Mouse (Mus musculus): ENCODE data around the gene Nbl1. TPM values are rescaled to one million over a fixed set of nuclear protein-coding genes. Genes with fewer than 3 reads are reported as not detected.

The Nbl1 gene
- polyA plus RNA-seq, 1 experiment from 2014 or later, result 53.6 TPM

- H3K4me1 ChIP-seq (replicated peaks; ENCODE audit: control insufficient read depth, insufficient read depth), result no peaks in the 10 kb centered on the region
- H3K4me2 ChIP-seq (replicated peaks; ENCODE audit: low read depth), result no peak overlapping the region
- H3K27ac ChIP-seq (replicated peaks), result no peak overlapping the region
- no peak overlapping the region for H3K4me3 ChIP-seq (ENCODE audit: low read depth, low read length)
- H3K36me3 ChIP-seq (ENCODE audit: control insufficient read depth, insufficient read depth, low read length), result no peaks in the 10 kb centered on the region
- ATAC-seq (ENCODE audit: low FRiP score, low TSS enrichment), result no peak
- TF ChIP-seq CTCF (IDR thresholded peaks at IDR 0.05; ENCODE audit: low read depth), result no peak
- TF ChIP-seq EP300 (optimal IDR thresholded peaks at IDR 0.05), result no peak
- no peak for DNase-seq (ENCODE audit: low spot score)
- H3K9ac ChIP-seq (ENCODE audit: low read length), result no peak overlapping the region
- no peaks in the 10 kb centered on the region for H3K9me3 ChIP-seq (ENCODE audit: control insufficient read depth, low read length)
- no peaks in the 10 kb centered on the region for H3K27me3 ChIP-seq (ENCODE audit: control insufficient read depth, insufficient read depth, low read length)
- 86% methylated on average over 14 of the region's 14 CpGs for WGBS
Observed at GRCm38 (mm10) chr4:139131858-139132672, 39.3 kb upstream of the Nbl1 start.

- no peaks in the 10 kb centered on the region for H3K9me3 ChIP-seq (ENCODE audit: control insufficient read depth, low read length)
- H3K4me2 ChIP-seq (replicated peaks; ENCODE audit: low read depth), result peak within 1 kb of the TSS; percentile 93
- H3K4me1 ChIP-seq (replicated peaks; ENCODE audit: control insufficient read depth, insufficient read depth), result no peaks in the 10 kb centered on the region
- no peaks in the 10 kb centered on the region for H3K36me3 ChIP-seq (ENCODE audit: control insufficient read depth, insufficient read depth, low read length)
- H3K4me3 ChIP-seq (ENCODE audit: low read depth, low read length), result peak within 1 kb of the TSS; percentile 92
- ATAC-seq (ENCODE audit: low FRiP score, low TSS enrichment) (peak; percentile 98), DNase-seq (ENCODE audit: low spot score) (peak; percentile 96)
- peak within 1 kb of the TSS; percentile 96 for H3K9ac ChIP-seq (ENCODE audit: low read length)
- H3K27ac ChIP-seq (replicated peaks), result peak within 1 kb of the TSS; percentile 91
- under 1% methylated on average over 62 of the region's 63 CpGs for WGBS
- TF ChIP-seq CTCF (IDR thresholded peaks at IDR 0.05; ENCODE audit: low read depth), result no peak; the same call in 1 of the 2 replicates
- TF ChIP-seq EP300 (optimal IDR thresholded peaks at IDR 0.05), result peak; percentile 100
- no peaks in the 10 kb centered on the region for H3K27me3 ChIP-seq (ENCODE audit: control insufficient read depth, insufficient read depth, low read length)
Observed at GRCm38 (mm10) chr4:139130701-139131549, 38.1 kb upstream of the Nbl1 start, which contains the start of gene Minos1. TSS of gene Minos1 (minus strand) at chr4:139131113.

- no peaks in the 10 kb centered on the region for H3K27me3 ChIP-seq (ENCODE audit: control insufficient read depth, insufficient read depth, low read length)
- TF ChIP-seq CTCF (IDR thresholded peaks at IDR 0.05; ENCODE audit: low read depth), result no peak
- TF ChIP-seq EP300 (optimal IDR thresholded peaks at IDR 0.05), result no peak
- no peaks in the 10 kb centered on the region for H3K9me3 ChIP-seq (ENCODE audit: control insufficient read depth, low read length)
- peak; percentile 11 for ATAC-seq (ENCODE audit: low FRiP score, low TSS enrichment)
- H3K4me1 ChIP-seq (replicated peaks; ENCODE audit: control insufficient read depth, insufficient read depth), result no peaks in the 10 kb centered on the region
- no peaks in the 10 kb centered on the region for H3K36me3 ChIP-seq (ENCODE audit: control insufficient read depth, insufficient read depth, low read length)
- 2% methylated on average over 54 of the region's 57 CpGs for WGBS
- H3K4me3 ChIP-seq (ENCODE audit: low read depth, low read length), result peak overlapping the region; percentile 92
- peak overlapping the region; percentile 91 for H3K27ac ChIP-seq (replicated peaks)
- peak; percentile 57 for DNase-seq (ENCODE audit: low spot score)
- peak overlapping the region; percentile 93 for H3K4me2 ChIP-seq (replicated peaks; ENCODE audit: low read depth)
- peak overlapping the region; percentile 96 for H3K9ac ChIP-seq (ENCODE audit: low read length)
Observed at GRCm38 (mm10) chr4:139129806-139130700, 37.3 kb upstream of the Nbl1 start.

- WGBS, result 88% methylated on average over 3 of the region's 3 CpGs
- H3K9ac ChIP-seq (ENCODE audit: low read length), result no peak overlapping the region
- ATAC-seq (ENCODE audit: low FRiP score, low TSS enrichment), result no peak
Observed at GRCm38 (mm10) chr4:139126475-139126874, 33.7 kb upstream of the Nbl1 start.

GRCm38 (mm10) chr4:139124940-139125339 is 32.1 kb upstream of the Nbl1 start:
- no peak overlapping the region for H3K27ac ChIP-seq (replicated peaks)
- no peaks in the 10 kb centered on the region for H3K9me3 ChIP-seq (ENCODE audit: control insufficient read depth, low read length)
- TF ChIP-seq CTCF (IDR thresholded peaks at IDR 0.05; ENCODE audit: low read depth), result no peak
- DNase-seq (ENCODE audit: low spot score) (no peak), ATAC-seq (ENCODE audit: low FRiP score, low TSS enrichment) (peak; percentile 59; the same call in 1 of the 2 replicates)
- H3K27me3 ChIP-seq (ENCODE audit: control insufficient read depth, insufficient read depth, low read length), result no peaks in the 10 kb centered on the region
- no peak overlapping the region for H3K4me3 ChIP-seq (ENCODE audit: low read depth, low read length)
- H3K9ac ChIP-seq (ENCODE audit: low read length), result no peak overlapping the region
- peaks cover 3% of the 10 kb centered on the region for H3K4me1 ChIP-seq (replicated peaks; ENCODE audit: control insufficient read depth, insufficient read depth)
- no peaks in the 10 kb centered on the region for H3K36me3 ChIP-seq (ENCODE audit: control insufficient read depth, insufficient read depth, low read length)
- WGBS, result 61% methylated on average over 6 of the region's 6 CpGs
- H3K4me2 ChIP-seq (replicated peaks; ENCODE audit: low read depth), result no peak overlapping the region

More at GRCm38 (mm10) chr4:139126475-139126874, 33.7 kb upstream of the Nbl1 start:
- H3K4me3 ChIP-seq (ENCODE audit: low read depth, low read length), result no peak overlapping the region
- no peaks in the 10 kb centered on the region for H3K27me3 ChIP-seq (ENCODE audit: control insufficient read depth, insufficient read depth, low read length)
- no peak overlapping the region for H3K4me2 ChIP-seq (replicated peaks; ENCODE audit: low read depth)
- TF ChIP-seq EP300 (optimal IDR thresholded peaks at IDR 0.05) (no peak), CTCF (IDR thresholded peaks at IDR 0.05; ENCODE audit: low read depth) (peak; percentile 37)
- H3K27ac ChIP-seq (replicated peaks), result no peak overlapping the region
- H3K9me3 ChIP-seq (ENCODE audit: control insufficient read depth, low read length), result no peaks in the 10 kb centered on the region
- H3K4me1 ChIP-seq (replicated peaks; ENCODE audit: control insufficient read depth, insufficient read depth), result no peaks in the 10 kb centered on the region
- DNase-seq (ENCODE audit: low spot score), result no peak
- H3K36me3 ChIP-seq (ENCODE audit: control insufficient read depth, insufficient read depth, low read length), result no peaks in the 10 kb centered on the region
